Mouse (Mus musculus): ENCODE measurements around the gene Coro2a. TPM values are rescaled to one million over a fixed set of nuclear protein-coding genes. Genes with fewer than 3 reads are reported as not detected.

Gene Coro2a
- 12.0 and 15.6 TPM in 2 replicates for polyA plus RNA-seq (2021; fragmentation: Nextera tagmentation)
- long read RNA-seq, experiment 1, partial matches to known transcripts = 1 of 5 reads
- long read RNA-seq, experiment 1, other reads (novel, unspliced or antisense) = 4 of 5 reads
- long read RNA-seq, experiment 2, full-length matches to known transcripts = 8 of 15 reads
- long read RNA-seq, experiment 2, partial matches to known transcripts = 3 of 15 reads
- long read RNA-seq, experiment 2, other reads (novel, unspliced or antisense) = 4 of 15 reads

GRCm38 (mm10) chr4:46601844-46602423 lies at the start of gene Coro2a:
Coro2a (minus strand) TSS chr4:46602202.

DNA sequence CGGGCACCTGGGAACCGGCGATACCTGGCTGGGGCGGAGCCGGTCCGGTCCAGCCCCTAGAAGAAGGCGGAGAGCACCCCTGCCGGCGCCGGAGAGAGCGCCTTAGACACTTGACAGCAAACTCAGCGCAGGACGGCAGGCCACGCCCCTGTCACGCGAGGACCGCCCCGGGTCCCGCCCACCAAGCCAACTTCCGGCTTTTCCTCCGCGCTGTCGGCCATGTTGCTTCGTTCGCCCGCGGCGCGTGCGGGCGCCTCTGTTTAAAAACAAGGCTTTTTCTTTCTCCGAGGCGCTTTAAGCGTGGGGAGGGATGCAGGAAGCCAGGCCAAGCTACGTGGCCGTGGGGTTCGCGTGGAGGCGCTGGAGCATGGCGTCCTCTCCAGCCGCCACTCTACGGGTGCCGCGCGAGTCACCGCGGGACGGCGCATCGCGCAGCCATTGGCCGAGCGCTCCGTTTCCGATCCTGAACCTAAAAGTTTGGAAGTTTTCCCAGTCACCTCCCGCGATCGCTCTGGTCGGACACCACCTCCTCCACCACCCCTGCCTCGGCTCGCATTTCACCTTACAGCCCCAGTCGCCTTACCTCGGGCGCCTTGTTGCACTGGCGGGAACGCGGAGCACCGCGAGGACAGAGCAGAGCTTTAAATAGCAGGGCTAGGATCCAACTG lies 48.2 kb upstream of the Coro2a start, which contains the start of gene Tbc1d2:
Tbc1d2 (minus strand) TSS at position 124 of the 668 bp plus-strand sequence.

GRCm38 (mm10) chr4:46535840-46536361 lies 66.1 kb downstream of the Coro2a start, which contains the start of gene Trim14:
Trim14 (minus strand) TSS chr4:46536141.

DNA sequence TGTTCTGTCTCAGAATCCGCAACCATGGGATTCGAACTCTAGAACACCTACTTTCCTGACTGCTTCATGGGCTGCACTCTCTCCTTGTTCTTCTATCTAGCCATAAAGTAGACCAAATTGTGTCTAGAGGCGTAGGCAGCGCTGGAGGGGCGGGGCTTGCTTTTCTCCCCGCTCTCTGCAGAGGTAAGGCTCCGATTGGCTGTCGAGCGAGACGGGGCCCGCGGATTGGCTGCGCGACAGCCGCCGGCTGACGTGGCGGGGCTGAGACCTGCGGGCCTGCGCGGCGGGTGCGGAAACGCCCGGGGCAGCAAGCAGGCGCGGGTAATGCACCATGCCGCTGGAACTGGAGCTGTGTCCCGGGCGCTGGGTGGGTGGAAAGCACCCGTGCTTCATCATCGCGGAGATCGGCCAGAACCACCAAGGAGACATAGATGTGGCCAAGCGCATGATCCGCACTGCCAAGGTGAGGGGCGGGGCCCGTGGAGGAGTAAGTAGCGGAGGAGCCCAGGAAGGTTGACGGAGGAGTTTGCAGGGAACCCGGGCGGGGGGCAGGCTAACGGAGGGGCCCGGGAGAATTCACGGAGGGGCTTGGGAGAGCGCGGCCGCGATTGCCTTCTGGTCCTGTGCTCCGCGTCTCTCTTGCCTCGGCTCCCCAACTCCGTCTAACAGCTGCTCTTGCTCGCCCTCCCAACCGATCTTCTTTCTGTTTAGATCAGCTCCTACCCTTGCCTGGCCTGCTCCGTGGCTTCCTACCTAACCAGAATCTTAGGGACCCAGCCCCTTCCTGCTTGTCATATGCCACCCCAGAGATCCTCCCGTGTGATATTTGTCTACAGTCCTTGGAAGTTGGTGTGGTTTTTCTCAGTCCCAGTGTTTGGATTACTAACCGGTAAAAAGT lies 112.7 kb downstream of the Coro2a start, which contains the start of gene Nans:
Nans (plus strand) TSS at position 221 of the 898 bp plus-strand sequence.

Other genes starting within 250 kb of the Coro2a start
- 4.2 and 4.3 TPM in 2 replicates for gene Trmo, start 212.8 kb downstream of the Coro2a start, polyA plus RNA-seq (2021; fragmentation: Nextera tagmentation)
- gene Hemgn, start 188.7 kb downstream of the Coro2a start, polyA plus RNA-seq (2021; fragmentation: Nextera tagmentation) = not detected in 2 replicates
- gene Anp32b, start 151.3 kb downstream of the Coro2a start, polyA plus RNA-seq (2021; fragmentation: Nextera tagmentation) = 44.3 and 45.7 TPM in 2 replicates
- gene Nans, start 113.0 kb downstream of the Coro2a start, polyA plus RNA-seq (2021; fragmentation: Nextera tagmentation) = 15.6 and 15.8 TPM in 2 replicates
- gene Trim14, start 66.1 kb downstream of the Coro2a start, polyA plus RNA-seq (2021; fragmentation: Nextera tagmentation) = 0.56 and 0.80 TPM in 2 replicates
- 0.92 and 1.5 TPM in 2 replicates for gene Tbc1d2, start 48.0 kb upstream of the Coro2a start, polyA plus RNA-seq (2021; fragmentation: Nextera tagmentation)

Measured in layer of hippocampus, adult 6 months (tissue).